Mouse (Mus musculus): Measurements from ENCODE around the gene Traf2.

DNA sequence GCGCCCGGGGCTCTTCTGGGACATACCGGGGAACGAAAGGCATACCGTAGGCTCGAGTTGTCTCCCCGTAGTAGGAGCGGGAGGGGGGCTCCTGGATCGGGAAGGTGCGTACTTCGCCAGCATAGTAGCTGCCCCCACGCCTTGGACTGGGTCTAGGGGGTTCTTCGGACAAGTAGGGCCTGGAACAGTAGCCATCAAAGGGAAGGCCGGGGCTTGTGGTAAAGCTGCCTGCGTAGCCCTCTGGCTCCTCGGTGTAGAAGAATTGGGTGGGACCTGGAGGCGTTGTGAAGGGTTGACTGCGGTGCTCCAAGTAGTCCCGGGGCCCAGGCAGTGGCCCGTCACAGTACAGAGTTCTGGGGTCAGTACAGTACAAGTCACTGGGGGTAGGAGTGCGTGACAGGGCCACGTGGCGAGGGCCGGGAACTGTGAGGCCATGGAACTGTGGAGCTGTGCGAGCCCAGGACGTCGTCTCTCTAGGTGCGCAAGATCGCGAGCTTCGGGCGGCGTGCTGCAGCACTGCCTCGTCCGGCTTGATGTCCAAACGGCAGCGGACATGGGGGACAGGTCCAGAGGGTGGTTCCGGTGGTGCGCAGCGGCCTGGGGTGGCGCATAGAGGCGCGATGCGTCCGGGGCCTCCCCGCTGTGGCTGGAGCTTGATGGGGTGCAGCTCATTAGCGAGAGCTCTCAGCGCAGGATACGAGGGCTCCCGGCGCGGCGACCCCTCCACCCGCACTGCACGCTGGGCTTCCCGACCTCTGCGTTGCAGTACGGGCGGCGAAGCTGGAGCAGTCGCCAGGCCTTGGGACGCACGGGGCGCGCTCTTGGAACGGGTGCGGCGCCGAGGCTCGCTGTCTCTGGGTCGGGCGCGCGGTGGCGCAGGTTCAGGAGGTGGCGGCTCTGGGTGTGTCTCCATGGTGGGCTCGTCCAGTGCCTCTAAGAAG lies 32.3 kb upstream of the Traf2 start:
- TF ChIP-seq EP300 (IDR thresholded peaks at IDR 0.05; ENCODE audit: insufficient read depth, low read depth, low read length), result no peak
- no peak for TF ChIP-seq CTCF (IDR thresholded peaks at IDR 0.05)
- no peak for TF ChIP-seq POLR2A (IDR thresholded peaks at IDR 0.05; ENCODE audit: insufficient read depth, low read depth, low read length)
